Mouse (Mus musculus) midbrain, embryonic 11.5 days (tissue): ENCODE data around the gene Brd4. TPM values are rescaled to one million over a fixed set of nuclear protein-coding genes. Genes with fewer than 3 reads are reported as not detected.

Experiments used
- ATAC-seq: fragments of 200-750 bp; cut with Nextera tagmentation; 2 replicates; pipeline ENCODE4 v1.8.0; 2017; ENCODE audit warnings: moderate TSS enrichment, moderate library complexity; ENCODE audit not compliant: low FRiP score
- DNase-seq: peaks from one replicate; pipeline ENCODE4 v3.0.0; 2015; ENCODE audit warnings: low spot score; ENCODE audit errors: missing footprints
- H3K27ac ChIP-seq: fragments of 300-500 bp; sonication (generic); 2 replicates; pipeline ENCODE4 v1.5.1; 2014; ENCODE audit warnings: low read depth, low read length
- H3K27me3 ChIP-seq: fragments of 300-500 bp; sonication (generic); 2 replicates; pipeline ENCODE4 v1.6.1; 2014; ENCODE audit warnings: mild to moderate bottlenecking, low read length, moderate library complexity, mixed read lengths; ENCODE audit not compliant: control insufficient read depth, insufficient read depth
- H3K36me3 ChIP-seq: fragments of 300-500 bp; sonication (generic); 2 replicates; pipeline ENCODE4 v1.6.1; 2014; ENCODE audit warnings: mild to moderate bottlenecking, low read length, moderate library complexity, mixed read lengths; ENCODE audit not compliant: control insufficient read depth, insufficient read depth
- H3K4me1 ChIP-seq: fragments of 300-500 bp; sonication (generic); 2 replicates; pipeline ENCODE4 v1.6.1; 2014; ENCODE audit warnings: low read length; ENCODE audit not compliant: control insufficient read depth, insufficient read depth
- H3K4me2 ChIP-seq: fragments of 300-500 bp; sonication (generic); 2 replicates; pipeline ENCODE4 v1.6.1; 2014; ENCODE audit warnings: mild to moderate bottlenecking, moderate library complexity
- H3K4me3 ChIP-seq: fragments of 300-500 bp; sonication (generic); 2 replicates; pipeline ENCODE4 v1.5.1; 2014; ENCODE audit warnings: low read depth, low read length
- H3K9ac ChIP-seq: fragments of 300-500 bp; sonication (generic); 2 replicates; pipeline ENCODE4 v1.6.1; 2014; ENCODE audit warnings: low read length
- H3K9me3 ChIP-seq: fragments of 300-500 bp; sonication (generic); 2 replicates; pipeline ENCODE4 v1.6.1; 2016; ENCODE audit warnings: low read length; ENCODE audit not compliant: control insufficient read depth
- WGBS: fragments of 180-500 bp; shearing (Covaris S2); extraction: QIAGEN DNeasy Blood & Tissue Kit; methylation state at CpG from one replicate; pipeline ENCODE4 v1.1.7; 2014; 5-methylcytosine and 5-hydroxymethylcytosine counted together
- polyA plus RNA-seq: library from polyadenylated mRNA; unstranded; fragments of >200 nt; fragmentation: Nextera tagmentation; extraction: Ambion mirVana; gene quantifications from 2 replicates; pipeline ENCODE4 v1.2.1, GENCODE M21; 2014

The Brd4 gene
- polyA plus RNA-seq: 82.8 and 97.9 TPM in 2 replicates

DNA sequence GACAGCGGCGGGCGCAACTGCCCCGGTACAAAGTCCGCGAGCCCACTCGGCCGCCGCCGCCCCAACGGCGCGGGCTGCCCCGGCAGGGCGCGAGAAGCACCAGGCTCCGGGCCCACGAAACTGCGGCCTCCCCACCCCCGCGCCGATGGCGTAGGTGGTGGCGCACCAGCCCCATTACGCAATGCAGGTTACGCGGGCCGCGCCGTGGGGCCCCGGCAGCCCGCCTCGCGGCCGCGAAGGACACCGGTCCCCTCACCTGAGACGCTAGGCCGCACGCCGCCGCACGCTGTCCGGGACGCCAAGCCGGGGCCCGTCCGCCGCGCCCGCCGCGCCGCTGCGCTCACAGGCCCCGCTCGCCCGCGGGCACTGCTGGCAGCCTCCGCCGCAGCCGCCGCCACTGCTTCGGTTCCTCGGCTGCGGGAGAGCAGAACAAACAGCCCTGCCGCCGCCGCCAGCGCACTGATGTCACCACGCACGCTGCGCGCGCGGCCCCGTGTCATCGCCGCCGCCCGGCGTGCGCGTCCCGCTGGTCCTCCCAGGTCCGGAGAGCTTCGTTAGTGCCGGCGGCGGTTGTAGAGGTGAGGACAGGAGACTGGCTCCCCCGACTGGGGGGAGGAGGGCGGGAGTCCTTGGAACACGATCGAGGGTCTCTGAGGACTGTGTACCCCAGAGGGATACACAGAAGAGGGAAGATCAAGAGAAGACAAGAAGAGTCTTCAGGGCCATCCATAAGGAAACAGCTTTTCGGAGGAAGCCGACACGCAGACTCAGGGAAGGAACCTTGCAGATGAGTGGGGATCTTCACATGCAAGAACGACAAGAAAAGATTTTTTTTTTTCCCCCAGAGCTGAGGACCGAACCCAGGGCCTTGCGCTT, at the start of gene Brd4:
Brd4 (minus strand) TSS at position 461 of the 876 bp plus-strand sequence.
- Histone ChIP-seq H3K4me3 (peak within 1 kb of the TSS; percentile 99), H3K9ac (peak within 1 kb of the TSS; percentile 97), H3K4me1 (peaks cover 10% of the 10 kb centered on the region), H3K27me3 (no peaks in the 10 kb centered on the region), H3K9me3 (no peaks in the 10 kb centered on the region), H3K27ac (peak within 1 kb of the TSS; percentile 98), H3K4me2 (peak within 1 kb of the TSS; percentile 59), H3K36me3 (no peaks in the 10 kb centered on the region)
- under 1% methylated on average over 85 of the region's 100 CpGs for WGBS
- DNase-seq: peak; percentile 100
- ATAC-seq: peak; percentile 93

DNA sequence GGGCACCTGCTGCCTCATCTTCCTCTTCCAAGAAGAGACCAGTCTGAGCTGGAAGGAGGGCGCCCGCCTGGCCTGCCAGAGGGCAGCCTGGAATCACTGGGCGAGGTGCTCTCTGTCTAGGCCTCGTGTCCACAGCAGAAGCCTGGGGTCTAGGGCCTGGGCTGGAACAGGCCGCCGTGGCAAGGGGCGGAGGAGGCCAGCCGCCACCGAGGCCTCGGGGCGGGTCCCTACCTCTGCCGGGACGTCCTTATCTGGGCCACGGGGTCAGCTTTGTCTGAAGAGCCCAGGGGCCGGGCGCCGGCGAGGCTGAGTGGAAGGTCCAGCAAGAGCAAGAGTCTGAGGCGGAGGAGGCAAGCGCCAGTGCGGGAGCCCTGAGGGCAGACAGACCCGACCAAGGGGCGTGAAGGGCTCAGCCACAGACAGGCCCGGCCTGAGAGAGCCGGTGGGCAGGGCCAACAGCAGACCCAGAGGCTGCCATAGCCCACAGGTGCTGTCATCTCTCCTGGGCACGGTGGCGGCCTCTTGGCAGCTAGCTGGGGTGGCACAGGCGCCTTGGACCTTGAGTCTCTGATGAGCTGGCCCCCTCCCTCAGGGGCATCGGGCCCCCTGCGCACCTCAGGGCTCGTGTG, 49.3 kb upstream of the Brd4 start:
- Histone ChIP-seq H3K27me3 (no peaks in the 10 kb centered on the region), H3K27ac (no peak overlapping the region), H3K36me3 (peaks cover 39% of the 10 kb centered on the region), H3K9me3 (no peaks in the 10 kb centered on the region), H3K4me1 (no peaks in the 10 kb centered on the region), H3K9ac (no peak overlapping the region), H3K4me3 (no peak overlapping the region), H3K4me2 (no peak overlapping the region)
- DNase-seq (peak; percentile 39), ATAC-seq (0 out of 2 replicates have a peak, but pooled peaks have one; percentile 24)
- 91% methylated on average over 31 of the region's 31 CpGs for WGBS

DNA sequence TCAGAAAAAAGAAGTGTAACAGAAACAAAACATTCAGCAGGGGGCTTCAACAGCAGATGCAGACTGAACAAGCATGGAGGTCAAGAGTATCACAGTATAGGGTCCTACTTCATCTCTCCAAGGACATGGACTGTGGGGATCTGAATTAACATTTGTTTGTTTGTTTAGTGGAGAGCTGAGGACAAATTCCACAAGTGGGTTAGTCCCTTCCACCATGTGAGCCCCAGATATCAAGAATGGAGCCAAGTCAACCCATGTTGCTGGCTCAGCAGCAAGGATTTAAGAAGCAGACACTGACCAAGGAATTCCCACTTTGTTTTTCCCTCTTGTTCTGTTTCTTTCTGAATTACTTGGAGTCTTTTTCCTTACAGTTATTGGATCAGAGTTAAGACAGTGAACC, 43.0 kb upstream of the Brd4 start:
- ATAC-seq (no peak), DNase-seq (peak; percentile 6)
- Histone ChIP-seq H3K9me3 (no peaks in the 10 kb centered on the region), H3K27me3 (no peaks in the 10 kb centered on the region), H3K36me3 (peaks cover 12% of the 10 kb centered on the region), H3K27ac (no peak overlapping the region), H3K4me3 (no peak overlapping the region), H3K4me1 (peaks cover under 1% of the 10 kb centered on the region), H3K9ac (no peak overlapping the region), H3K4me2 (no peak overlapping the region)

DNA sequence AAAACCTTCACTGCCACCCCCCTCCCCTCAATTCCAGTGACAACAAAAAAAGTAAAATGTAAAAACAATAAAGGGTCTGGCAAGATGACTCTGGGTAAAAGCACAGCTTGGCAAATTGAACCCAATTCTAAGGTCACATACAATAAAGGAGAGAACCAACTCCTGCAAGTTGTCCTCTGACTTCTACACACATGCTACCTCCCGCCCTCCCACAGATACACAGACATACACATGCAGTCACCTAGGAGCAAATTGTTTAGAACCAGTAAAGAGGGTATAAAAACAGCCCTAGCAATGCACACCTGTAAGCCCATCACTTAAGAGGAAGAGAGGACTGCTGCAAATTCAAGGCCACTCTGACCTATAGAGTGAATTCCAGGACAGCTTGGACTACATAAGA, 38.3 kb upstream of the Brd4 start:
- no peak overlapping the region for H3K27ac ChIP-seq
- no peaks in the 10 kb centered on the region for H3K9me3 ChIP-seq
- no peak overlapping the region for H3K4me3 ChIP-seq
- 0 out of 2 replicates have a peak, but pooled peaks cover 4% of the 10 kb centered on the region for H3K36me3 ChIP-seq
- H3K27me3 ChIP-seq: no peaks in the 10 kb centered on the region
- H3K4me1 ChIP-seq: peaks cover 18% of the 10 kb centered on the region
- H3K9ac ChIP-seq: no peak overlapping the region
- ATAC-seq: no peak
- WGBS: 80% methylated on average over 1 of the region's 1 CpGs
- no peak overlapping the region for H3K4me2 ChIP-seq
- DNase-seq: peak; percentile 69

DNA sequence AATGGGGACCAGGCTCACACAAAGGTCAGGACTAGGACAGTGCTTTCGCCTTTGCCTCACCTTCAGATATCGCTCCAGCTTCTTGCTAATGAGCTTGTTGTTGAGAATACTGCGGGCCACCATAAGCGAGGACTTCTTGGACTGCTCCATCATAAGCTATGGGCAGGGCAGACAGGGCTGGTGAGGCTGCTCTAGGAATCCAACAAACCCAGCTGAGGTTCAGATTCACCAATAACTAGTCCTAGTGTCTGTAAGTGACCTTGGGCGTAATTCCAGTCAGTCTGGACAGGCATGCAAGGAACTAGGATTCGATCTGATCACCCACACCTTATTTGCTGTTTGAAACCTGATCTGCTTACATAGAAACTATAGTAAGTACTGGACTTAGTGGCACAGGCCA, 37.3 kb upstream of the Brd4 start:
- Histone ChIP-seq H3K9ac (peak overlapping the region; percentile 90), H3K9me3 (no peaks in the 10 kb centered on the region), H3K27ac (peak overlapping the region; percentile 87), H3K4me2 (peak overlapping the region; percentile 88), H3K4me3 (peak overlapping the region; percentile 87), H3K27me3 (no peaks in the 10 kb centered on the region), H3K4me1 (peaks cover 18% of the 10 kb centered on the region), H3K36me3 (peaks cover 8% of the 10 kb centered on the region)
- peak; percentile 86 for DNase-seq
- no peak for ATAC-seq
- WGBS: 25% methylated on average over 6 of the region's 6 CpGs

DNA sequence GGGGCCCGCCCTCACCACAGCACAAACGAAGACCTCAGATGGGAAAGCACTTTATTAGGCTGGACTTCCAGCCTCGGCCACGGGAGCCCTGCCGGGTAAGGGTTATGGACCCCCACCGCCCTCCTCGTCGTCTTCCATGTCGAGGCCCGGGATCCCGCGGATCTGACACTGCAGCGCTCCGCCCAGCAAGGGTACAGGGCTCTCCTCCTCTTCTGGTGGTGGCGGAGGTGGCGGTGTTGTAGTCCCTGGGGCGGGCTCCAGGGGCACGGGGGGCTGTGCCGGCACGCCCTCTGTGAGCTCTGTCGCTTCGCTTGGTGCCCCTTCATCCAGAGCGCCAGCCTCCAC, 36.8 kb upstream of the Brd4 start:
- peak overlapping the region; percentile 87 for H3K27ac ChIP-seq
- peak overlapping the region; percentile 87 for H3K4me3 ChIP-seq
- ATAC-seq: peak; percentile 79
- H3K9me3 ChIP-seq: no peaks in the 10 kb centered on the region
- peaks cover 18% of the 10 kb centered on the region for H3K4me1 ChIP-seq
- peak overlapping the region; percentile 90 for H3K9ac ChIP-seq
- H3K27me3 ChIP-seq: no peaks in the 10 kb centered on the region
- 1% methylated on average over 23 of the region's 23 CpGs for WGBS
- H3K36me3 ChIP-seq: peaks cover 10% of the 10 kb centered on the region
- no peak for DNase-seq
- H3K4me2 ChIP-seq: peak overlapping the region; percentile 88

DNA sequence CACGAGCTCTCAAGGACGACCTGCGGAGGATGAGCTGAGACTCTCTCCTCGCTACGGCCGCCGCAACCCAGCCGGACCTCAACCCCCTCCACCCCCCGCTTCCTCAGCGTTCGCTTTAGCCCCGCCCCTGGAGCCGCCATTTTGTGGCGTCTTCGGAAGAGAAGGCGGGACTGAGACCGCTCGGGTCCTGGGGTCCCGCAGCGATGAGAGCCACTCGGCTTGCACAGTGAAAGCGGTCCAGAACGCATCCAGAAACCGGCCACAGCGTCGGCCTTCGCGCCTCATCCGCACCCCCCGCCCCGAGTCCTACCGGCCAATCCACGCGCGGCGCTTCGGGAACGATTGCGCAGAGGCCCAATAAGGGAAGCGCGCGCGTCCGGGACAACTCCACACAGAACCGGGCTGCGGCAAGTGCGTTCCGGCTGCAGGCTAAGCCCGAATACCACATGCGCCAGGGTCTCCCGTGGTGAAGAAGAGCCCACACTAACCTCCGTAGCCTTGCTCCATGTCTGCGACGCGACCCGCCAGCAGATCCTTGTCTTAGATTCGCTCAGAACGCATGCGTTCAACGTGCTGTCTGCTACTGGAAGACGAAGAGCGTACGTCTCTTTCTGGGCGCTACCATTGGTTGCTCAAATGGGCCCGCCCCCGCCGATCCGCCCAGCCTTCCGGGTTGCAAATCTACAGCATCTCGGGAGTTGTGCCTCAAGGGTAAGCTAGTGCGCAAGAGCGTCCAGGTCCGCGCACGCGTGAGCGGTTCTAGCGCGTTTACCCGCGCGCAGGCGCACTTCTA, 36.3 kb upstream of the Brd4 start, which contains the start of gene Akap8:
Akap8 (minus strand) TSS at position 642 of the 793 bp plus-strand sequence.
- peak within 1 kb of the TSS; percentile 92 for H3K4me2 ChIP-seq
- peaks cover 18% of the 10 kb centered on the region for H3K4me1 ChIP-seq
- ATAC-seq (peak; percentile 97), DNase-seq (peak; percentile 99)
- peaks cover 15% of the 10 kb centered on the region for H3K36me3 ChIP-seq
- H3K27ac ChIP-seq: peak within 1 kb of the TSS; percentile 87
- peak within 1 kb of the TSS; percentile 90 for H3K9ac ChIP-seq
- H3K9me3 ChIP-seq: no peaks in the 10 kb centered on the region
- under 1% methylated on average over 83 of the region's 83 CpGs for WGBS
- no peaks in the 10 kb centered on the region for H3K27me3 ChIP-seq
- peak within 1 kb of the TSS; percentile 87 for H3K4me3 ChIP-seq

DNA sequence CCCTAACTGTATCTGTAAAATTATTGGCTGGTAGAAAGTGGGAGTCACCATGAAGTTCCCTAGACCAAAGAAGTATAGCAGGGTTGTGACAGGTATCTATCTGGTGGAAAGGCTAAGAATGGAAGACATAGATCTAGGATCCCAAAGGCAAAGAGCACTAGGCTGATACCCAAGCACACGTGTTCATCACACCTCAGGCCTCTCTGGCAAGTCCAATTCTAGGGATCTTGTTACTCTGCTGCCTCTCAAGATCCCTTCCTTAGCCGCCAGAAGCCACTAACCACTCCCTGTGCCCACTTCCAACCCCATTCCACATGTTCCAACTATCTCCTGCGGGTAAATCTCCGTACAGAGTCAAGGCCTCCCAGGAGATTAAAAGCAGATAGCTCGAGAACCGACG, 35.4 kb upstream of the Brd4 start:
- DNase-seq (no peak), ATAC-seq (no peak)
- Histone ChIP-seq H3K4me3 (peak overlapping the region; percentile 87), H3K9me3 (no peaks in the 10 kb centered on the region), H3K9ac (peak overlapping the region; percentile 80), H3K27ac (peak overlapping the region; percentile 87; the same call in 1 of the 2 replicates), H3K4me1 (peaks cover 18% of the 10 kb centered on the region), H3K27me3 (no peaks in the 10 kb centered on the region), H3K4me2 (peak overlapping the region; percentile 92), H3K36me3 (peaks cover 19% of the 10 kb centered on the region)
- WGBS: under 1% methylated on average over 7 of the region's 7 CpGs
